Mouse (Mus musculus): ENCODE measurements at regions not wholly inside any gene's neighbourhood (a gene's known extent, or its start where the extent isn't known, plus 50 kb on each side); places are given as distances from the start of the nearest gene placed in this dataset.

GRCm38 (mm10) chr1:19899889-19900310, 691.2 kb downstream of the Tfap2b start:
- no peak for TF ChIP-seq CTCF (IDR thresholded peaks at IDR 0.05; ENCODE audit: low read depth)
- no peak for TF ChIP-seq EP300 (optimal IDR thresholded peaks at IDR 0.05)
